Mouse (Mus musculus) heart, adult 9 months (tissue): ENCODE results near the gene Cdiptos.

ENCODE experiments used
- DNase-seq, 2 experiments: peaks; one replicate each; pipeline ENCODE4 v3.0.0; 2022; ENCODE audit warnings: low spot score in 2 of 2

The Cdiptos gene

GRCm38 (mm10) chr7:126975950-126976866 is at the start of gene Cdiptos:
Gene Cdiptos (minus strand): TSS chr7:126976098.
- DNase-seq: peak; percentile 91 to 95

- peak; percentile 82 to 83 for DNase-seq
Measured at GRCm38 (mm10) chr7:127024755-127025555, 49.1 kb upstream of the Cdiptos start.

GRCm38 (mm10) chr7:127023896-127024690 is 48.2 kb upstream of the Cdiptos start:
- DNase-seq: no peak

GRCm38 (mm10) chr7:127023272-127023691 is 47.4 kb upstream of the Cdiptos start:
- DNase-seq: peak in 1 of 2 experiments; percentile 15

- DNase-seq: no peak
Measured at GRCm38 (mm10) chr7:127022528-127023271, 46.8 kb upstream of the Cdiptos start.

GRCm38 (mm10) chr7:127021563-127022527 is 45.9 kb upstream of the Cdiptos start:
- no peak for DNase-seq

GRCm38 (mm10) chr7:127020901-127021562 is 45.1 kb upstream of the Cdiptos start, which contains the start of the genes Gm42742 and Prrt2:
Gene Gm42742 (minus strand): TSS chr7:127021097.
Gene Prrt2 (minus strand): TSS chr7:127021211.
- DNase-seq: peak in 1 of 2 experiments; percentile 44

- DNase-seq: peak in 1 of 2 experiments; percentile 12
Measured at GRCm38 (mm10) chr7:127020491-127020890, 44.6 kb upstream of the Cdiptos start.

- no peak for DNase-seq
Measured at GRCm38 (mm10) chr7:127020031-127020430, 44.1 kb upstream of the Cdiptos start.

GRCm38 (mm10) chr7:127019306-127019960 is 43.5 kb upstream of the Cdiptos start:
- no peak for DNase-seq

- DNase-seq: no peak
Measured at GRCm38 (mm10) chr7:127018416-127019305, 42.8 kb upstream of the Cdiptos start.

- DNase-seq: peak in 1 of 2 experiments; percentile 6
Measured at GRCm38 (mm10) chr7:127017950-127018345, 42.0 kb upstream of the Cdiptos start.

- peak; percentile 96 to 97 for DNase-seq
Measured at GRCm38 (mm10) chr7:127016971-127017949, 41.4 kb upstream of the Cdiptos start, which contains the start of gene Pagr1a. Gene Pagr1a (minus strand): TSS chr7:127017352.

GRCm38 (mm10) chr7:127016486-127016938 is 40.6 kb upstream of the Cdiptos start:
- DNase-seq: no peak

GRCm38 (mm10) chr7:127016481-127016485 is 40.4 kb upstream of the Cdiptos start, which contains the start of gene Pagr1b:
Gene Pagr1b (minus strand): TSS chr7:127016484.
- no peak for DNase-seq

GRCm38 (mm10) chr7:127016081-127016480 is 40.2 kb upstream of the Cdiptos start:
- DNase-seq: peak; percentile 45 to 61

- no peak for DNase-seq
Measured at GRCm38 (mm10) chr7:127014993-127015392, 39.1 kb upstream of the Cdiptos start.
